Mouse (Mus musculus) gastrocnemius, postnatal 14 days (tissue): ENCODE results near the gene Sptbn4. TPM values are rescaled to one million over a fixed set of nuclear protein-coding genes. Genes with fewer than 3 reads are reported as not detected.
A peak's percentile ranks its signal among the peaks of the same experiment; 100 is the strongest.

Experiments used
- DNase-seq: peaks from one replicate; pipeline ENCODE4 v3.0.0; 2021; ENCODE audit warnings: mixed read lengths
- intact Hi-C: fragments of 180-260 bp; cut with DNase I; formaldehyde crosslinking; loops from one replicate; pipeline ENCODE4 v1.15.1; 2025; ENCODE audit warnings: low total_unique reads
- total RNA-seq, 2 experiments: library from RNA; stranded (reverse); gene quantifications; 2 replicates each; pipeline ENCODE4 v1.2.3; 2021

The Sptbn4 gene
- total RNA-seq, 2 experiments from 2014 or later: 0.04 to 0.06 TPM

GRCm38 (mm10) chr7:27476098-27476635 lies 28.7 kb upstream of the Sptbn4 start:
- intact Hi-C loops: loop anchor here (10.0 kb wide), 1 partner anchor 49 kb away; the partner anchor contains the start of gene Hipk4
- no peak for DNase-seq

GRCm38 (mm10) chr7:27475596-27475995 lies 28.1 kb upstream of the Sptbn4 start:
- intact Hi-C loops: loop anchor here (10.0 kb wide), 1 partner anchor 49 kb away; the partner anchor contains the start of gene Hipk4
- no peak for DNase-seq

- intact Hi-C loops: loop anchor here (10.0 kb wide), 1 partner anchor 50 kb away; the partner anchor contains the start of gene Hipk4
- DNase-seq: peak; percentile 99
Measured at GRCm38 (mm10) chr7:27474490-27474954, 27.0 kb upstream of the Sptbn4 start.

GRCm38 (mm10) chr7:27473835-27474489 lies 26.5 kb upstream of the Sptbn4 start:
- DNase-seq: no peak
- intact Hi-C loops: loop anchor here (10.0 kb wide), 1 partner anchor 51 kb away; the partner anchor contains the start of gene Hipk4

GRCm38 (mm10) chr7:27473156-27473834 lies 25.8 kb upstream of the Sptbn4 start, which contains the start of gene Sertad3:
TSS of gene Sertad3 (plus strand) at chr7:27473768.
- peak; percentile 100 for DNase-seq
- intact Hi-C loops: loop anchor here (10.0 kb wide), 1 partner anchor 52 kb away; the partner anchor contains the start of gene Hipk4

GRCm38 (mm10) chr7:27472596-27472995 lies 25.1 kb upstream of the Sptbn4 start:
- no peak for DNase-seq
- intact Hi-C loops: loop anchor here (10.0 kb wide), 1 partner anchor 52 kb away; the partner anchor contains the start of gene Hipk4

- intact Hi-C loops: loop anchor here (10.0 kb wide), 1 partner anchor 53 kb away; the partner anchor contains the start of gene Hipk4
- DNase-seq: no peak
Measured at GRCm38 (mm10) chr7:27471390-27472120, 24.1 kb upstream of the Sptbn4 start.

- DNase-seq: no peak
- intact Hi-C loops: no loop called here
Measured at GRCm38 (mm10) chr7:27467648-27468047, 20.2 kb upstream of the Sptbn4 start.

GRCm38 (mm10) chr7:27460477-27460876 lies 13.0 kb upstream of the Sptbn4 start:
- intact Hi-C loops: no loop called here
- no peak for DNase-seq

- intact Hi-C loops: no loop called here
- no peak for DNase-seq
Measured at GRCm38 (mm10) chr7:27459640-27460039, 12.2 kb upstream of the Sptbn4 start.

GRCm38 (mm10) chr7:27458614-27459013 lies 11.1 kb upstream of the Sptbn4 start:
- intact Hi-C loops: no loop called here

GRCm38 (mm10) chr7:27455273-27455672 lies 7.8 kb upstream of the Sptbn4 start:
- intact Hi-C loops: no loop called here
- DNase-seq: no peak

More at GRCm38 (mm10) chr7:27458614-27459013, 11.1 kb upstream of the Sptbn4 start:
- DNase-seq: no peak

- DNase-seq: no peak
- intact Hi-C loops: no loop called here
Measured at GRCm38 (mm10) chr7:27454461-27455121, 7.1 kb upstream of the Sptbn4 start.

- DNase-seq: no peak
- intact Hi-C loops: no loop called here
Measured at GRCm38 (mm10) chr7:27452206-27452770, 4.8 kb upstream of the Sptbn4 start.

- DNase-seq: no peak
- intact Hi-C loops: no loop called here
Measured at GRCm38 (mm10) chr7:27451359-27451758, 3.9 kb upstream of the Sptbn4 start.

GRCm38 (mm10) chr7:27449256-27449862 lies 1.9 kb upstream of the Sptbn4 start:
- DNase-seq: peak; percentile 61
- intact Hi-C loops: no loop called here

GRCm38 (mm10) chr7:27448421-27449206 lies 1.1 kb upstream of the Sptbn4 start:
- intact Hi-C loops: no loop called here
- DNase-seq: no peak
